Mouse (Mus musculus) liver, adult 2 months (tissue): ENCODE measurements around the gene Lrig3. TPM values are rescaled to one million over a fixed set of nuclear protein-coding genes. Genes with fewer than 3 reads are reported as not detected.

Source experiments
- DNase-seq: peaks from one replicate; pipeline ENCODE4 v3.0.0-alpha.2; 2011; ENCODE audit warnings: low read depth, low spot score; ENCODE audit errors: extremely low read depth
- H3K27ac ChIP-seq: fragments of 200-500 bp; replicated peaks from 2 replicates; pipeline ENCODE4 v1.5.1; 2012; ENCODE audit warnings: low read depth, mild to moderate bottlenecking, control low read depth, inconsistent platforms, low read length; ENCODE audit not compliant: insufficient read depth
- H3K27me3 ChIP-seq: fragments of 200-500 bp; 2 replicates; pipeline ENCODE4 v1.6.1; 2012; ENCODE audit warnings: mild to moderate bottlenecking, moderate library complexity, low read length, inconsistent platforms; ENCODE audit not compliant: control insufficient read depth, insufficient read depth
- H3K36me3 ChIP-seq: fragments of 200-500 bp; 2 replicates; pipeline ENCODE4 v1.6.1; 2012; ENCODE audit warnings: low read length, inconsistent platforms; ENCODE audit not compliant: control insufficient read depth, insufficient read depth
- H3K4me1 ChIP-seq: fragments of 200-500 bp; 2 replicates; pipeline ENCODE4 v1.6.1; 2011; ENCODE audit warnings: low read length; ENCODE audit not compliant: control insufficient read depth, insufficient read depth
- H3K4me3 ChIP-seq: fragments of 200-500 bp; 2 replicates; pipeline ENCODE4 v1.5.1; 2011; ENCODE audit warnings: low read depth, mild to moderate bottlenecking, control low read depth, low read length, moderate library complexity; ENCODE audit not compliant: insufficient read depth
- H3K79me2 ChIP-seq: fragments of 200-500 bp; 2 replicates; pipeline ENCODE4 v1.6.1; 2012; ENCODE audit warnings: inconsistent platforms, mild to moderate bottlenecking, low read length, moderate library complexity; ENCODE audit not compliant: control insufficient read depth, insufficient read depth
- H3K9ac ChIP-seq: fragments of 200-500 bp; 2 replicates; pipeline ENCODE4 v1.6.1; 2012; ENCODE audit warnings: low read depth, mild to moderate bottlenecking, control low read depth, inconsistent platforms, low read length
- CTCF ChIP-seq: fragments of 200-500 bp; IDR thresholded peaks from 2 replicates; pipeline ENCODE4 v1.5.1; 2011; ENCODE audit warnings: low read depth, low read length, control low read depth
- POLR2A ChIP-seq: fragments of 200-500 bp; IDR thresholded peaks from 2 replicates; pipeline ENCODE4 v1.6.1; 2011; ENCODE audit warnings: low read length, control low read depth; ENCODE audit not compliant: insufficient read depth; ENCODE audit errors: extremely low read depth
- WGBS: fragments of 180-500 bp; shearing (Covaris S2); methylation state at CpG from one replicate; pipeline ENCODE4 v1.1.7; 2018; 5-methylcytosine and 5-hydroxymethylcytosine counted together
- polyA plus RNA-seq: library from polyadenylated mRNA; depleted of rRNA; stranded (reverse); fragments of >200 nt; gene quantifications from 2 replicates; pipeline ENCODE4 v1.2.3, GENCODE M21; 2012
- total RNA-seq: library from RNA; depleted of rRNA; stranded (reverse); fragments of >200 nt; gene quantifications from 2 replicates; pipeline ENCODE4 v1.2.3, GENCODE M21; 2014

The Lrig3 gene
- total and polyA plus RNA-seq, 2 experiments = 3.7 to 10.7 TPM

DNA sequence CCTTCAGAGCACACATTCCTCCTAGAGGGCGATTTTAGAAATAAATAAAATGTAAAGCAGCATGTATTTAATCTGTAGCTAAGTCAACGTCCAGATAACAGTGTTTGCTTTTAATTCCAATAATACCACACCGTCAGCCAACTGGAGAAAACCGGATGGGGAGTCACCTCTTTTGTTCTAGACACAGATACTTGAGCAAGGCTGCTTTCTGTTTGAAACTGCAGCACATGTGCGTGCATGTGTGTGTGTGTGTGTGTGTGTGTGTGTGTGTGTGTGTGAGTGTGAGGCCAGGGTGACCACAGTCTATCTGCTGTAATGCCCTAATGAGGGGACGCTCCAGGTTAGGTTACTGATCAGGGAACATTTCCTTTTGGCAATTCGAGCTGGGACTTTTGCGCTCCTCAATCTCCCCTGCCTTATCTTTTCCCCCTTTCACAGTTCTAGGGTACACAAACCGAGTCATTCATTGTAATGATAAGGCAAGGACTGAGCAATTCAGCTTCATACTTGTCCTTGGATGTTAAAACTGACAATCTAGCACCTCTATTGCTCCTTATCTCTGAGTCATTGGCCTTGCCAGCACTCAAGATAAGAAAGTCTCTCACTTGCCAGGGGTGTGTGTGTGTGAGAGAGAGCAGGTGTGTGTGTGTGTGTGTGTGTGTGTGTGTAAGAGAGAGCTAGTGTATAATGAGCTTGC lies 4.4 kb upstream of the Lrig3 start:
- TF ChIP-seq CTCF = no peak
- H3K36me3 ChIP-seq = no peaks in the 10 kb centered on the region
- H3K9ac ChIP-seq = no peak overlapping the region
- H3K4me1 ChIP-seq = peaks cover 5% of the 10 kb centered on the region; the same call in 1 of the 2 replicates
- DNase-seq = no peak
- WGBS = 42% methylated on average over 9 of the region's 9 CpGs
- no peak overlapping the region for H3K27ac ChIP-seq
- no peak overlapping the region for H3K4me3 ChIP-seq
- H3K79me2 ChIP-seq = peaks cover 4% of the 10 kb centered on the region; the same call in 1 of the 2 replicates
- H3K27me3 ChIP-seq = no peaks in the 10 kb centered on the region

- 29% methylated on average over 3 of the region's 3 CpGs for WGBS
- peaks cover 12% of the 10 kb centered on the region; the same call in 1 of the 2 replicates for H3K79me2 ChIP-seq
- H3K9ac ChIP-seq = no peak overlapping the region
- TF ChIP-seq CTCF (no peak), POLR2A (no peak)
- peak; percentile 94 for DNase-seq
- H3K36me3 ChIP-seq = no peaks in the 10 kb centered on the region
- no peaks in the 10 kb centered on the region for H3K27me3 ChIP-seq
- no peak overlapping the region for H3K4me3 ChIP-seq
- peaks cover 14% of the 10 kb centered on the region; the same call in 1 of the 2 replicates for H3K4me1 ChIP-seq
- no peak overlapping the region for H3K27ac ChIP-seq
These were observed 1.3 kb upstream of the Lrig3 start for GRCm38 (mm10) chr10:125964709-125965108.

DNA sequence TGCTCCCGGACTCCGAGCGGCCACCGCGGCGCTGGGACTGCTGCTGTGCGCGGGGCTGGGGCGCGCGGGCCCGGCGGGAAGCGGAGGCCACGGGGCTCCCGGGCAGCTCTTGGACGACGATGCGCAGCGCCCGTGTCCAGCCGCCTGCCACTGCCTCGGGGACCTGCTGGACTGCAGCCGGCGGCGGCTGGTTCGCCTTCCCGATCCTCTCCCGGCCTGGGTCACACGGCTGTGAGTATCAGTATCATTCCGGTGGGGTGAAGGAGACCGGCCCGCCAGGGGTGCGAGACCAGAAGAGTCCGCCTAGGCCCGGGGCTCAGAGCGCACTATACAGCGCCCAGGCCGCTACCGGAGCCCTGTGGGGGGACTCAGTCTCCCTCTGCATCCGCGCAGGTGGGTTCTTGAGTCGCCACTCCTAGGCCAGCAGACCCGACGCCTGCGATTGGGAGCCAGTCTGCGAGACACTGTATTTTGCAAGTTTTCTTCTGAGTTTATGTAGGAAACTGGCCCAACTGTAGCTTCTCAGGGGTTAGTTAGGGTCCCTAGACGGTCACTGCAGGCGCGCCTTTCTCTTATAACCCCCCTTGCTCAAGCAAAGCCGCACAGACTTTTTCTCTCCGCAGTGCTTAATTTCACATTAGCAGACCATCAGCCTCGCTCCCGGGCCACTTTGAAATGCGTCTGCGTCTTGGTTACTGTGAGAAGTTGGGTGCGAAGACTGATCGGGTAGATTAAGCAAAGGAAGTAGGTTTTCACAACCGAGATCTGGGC lies 698 bp downstream of the Lrig3 start:
- H3K9ac ChIP-seq = peak overlapping the region; percentile 99
- peaks cover 21% of the 10 kb centered on the region for H3K4me1 ChIP-seq
- TF ChIP-seq POLR2A (no peak), CTCF (no peak)
- no peaks in the 10 kb centered on the region for H3K27me3 ChIP-seq
- H3K79me2 ChIP-seq = peaks cover 14% of the 10 kb centered on the region; the same call in 1 of the 2 replicates
- H3K27ac ChIP-seq = peak overlapping the region; percentile 93
- 1% methylated on average over 59 of the region's 59 CpGs for WGBS
- no peaks in the 10 kb centered on the region for H3K36me3 ChIP-seq
- DNase-seq = peak; percentile 56
- H3K4me3 ChIP-seq = peak overlapping the region; percentile 95

- H3K36me3 ChIP-seq = peaks cover 4% of the 10 kb centered on the region; the same call in 1 of the 2 replicates
- H3K4me3 ChIP-seq = peak overlapping the region; percentile 44
- WGBS = 23% methylated on average over 14 of the region's 14 CpGs
- no peak for TF ChIP-seq POLR2A
- no peak for TF ChIP-seq CTCF
- peaks cover 14% of the 10 kb centered on the region; the same call in 1 of the 2 replicates for H3K79me2 ChIP-seq
- H3K4me1 ChIP-seq = peaks cover 21% of the 10 kb centered on the region
- peak overlapping the region; percentile 57; the same call in 1 of the 2 replicates for H3K9ac ChIP-seq
- H3K27me3 ChIP-seq = no peaks in the 10 kb centered on the region
- H3K27ac ChIP-seq = peak overlapping the region; percentile 93
- DNase-seq = peak; percentile 53
These were observed 1.6 kb downstream of the Lrig3 start for GRCm38 (mm10) chr10:125967436-125968160.

DNA sequence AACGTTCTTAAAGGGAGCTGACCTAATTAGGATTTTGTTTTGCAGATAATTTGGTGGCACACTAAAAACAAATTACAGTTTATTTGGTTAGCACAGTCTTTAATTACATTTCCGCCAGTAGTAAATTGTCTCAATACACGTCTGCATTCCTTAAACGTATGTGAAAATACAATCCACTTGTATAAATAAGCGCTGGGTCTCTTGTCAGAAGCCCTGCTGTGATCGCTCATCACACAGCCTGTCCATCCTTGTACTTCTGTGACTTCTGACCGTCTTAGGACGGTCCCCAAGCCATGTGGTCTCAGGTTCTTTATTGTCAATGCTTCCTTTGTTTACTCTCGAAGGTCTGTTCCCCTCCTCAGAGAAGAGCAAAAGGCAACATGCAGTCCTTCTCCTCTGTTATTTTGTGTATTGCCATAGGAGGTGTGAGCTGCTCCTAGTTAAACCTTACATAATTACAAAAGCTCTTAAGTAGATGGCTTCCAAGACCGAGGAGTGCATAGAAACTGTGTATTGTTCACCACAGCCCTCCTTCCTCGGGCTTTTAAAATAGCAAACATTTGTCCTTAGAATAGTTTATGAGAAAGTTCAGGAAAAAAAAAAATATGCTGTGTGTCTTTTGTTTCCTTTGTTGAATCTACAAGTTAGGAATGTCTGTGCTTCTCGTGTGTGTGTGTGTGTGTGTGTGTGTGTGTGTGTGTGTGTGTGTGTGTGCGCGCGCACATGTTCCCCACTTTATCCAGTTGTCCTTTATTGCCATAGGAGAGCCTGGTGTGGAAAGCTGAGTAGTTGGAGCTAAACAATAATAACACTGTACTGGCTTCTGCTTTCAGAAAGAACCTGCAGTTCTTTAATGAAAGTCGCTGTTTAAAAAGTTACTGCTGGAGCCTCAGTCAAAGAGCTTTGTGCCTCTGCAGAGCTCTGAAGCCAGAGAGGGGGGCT lies 2.5 kb downstream of the Lrig3 start:
- Histone ChIP-seq H3K27me3 (no peaks in the 10 kb centered on the region), H3K27ac (peak overlapping the region; percentile 84), H3K4me1 (peaks cover 21% of the 10 kb centered on the region), H3K9ac (peak overlapping the region; percentile 61), H3K4me3 (peak overlapping the region; percentile 34; the same call in 1 of the 2 replicates), H3K36me3 (peaks cover 8% of the 10 kb centered on the region), H3K79me2 (peaks cover 18% of the 10 kb centered on the region; the same call in 1 of the 2 replicates)
- 33% methylated on average over 16 of the region's 16 CpGs for WGBS
- TF ChIP-seq CTCF = no peak
- no peak for TF ChIP-seq POLR2A
- peak; percentile 53 for DNase-seq
